Mouse (Mus musculus) forelimb bud, embryonic 11.5 days (tissue): ENCODE results near the gene Gm5965.
"Not testable (repeated sequence)": the region's sequence is repeated elsewhere in the genome, so short reads cannot be mapped to it uniquely, and the experiment has no call there.

Source experiments
- DNase-seq: peaks from one replicate; pipeline ENCODE4 v3.0.0-alpha.2; 2012; ENCODE audit warnings: low read depth, low spot score

The Gm5965 gene

GRCm38 (mm10) chr16:88777596-88777995, at the start of gene Gm5965:
Gene Gm5965 (plus strand): TSS chr16:88777896.
- no peak for DNase-seq

- no peak for DNase-seq
These were observed 48.9 kb upstream of the Gm5965 start, which contains the start of gene Krtap13-1 for GRCm38 (mm10) chr16:88728812-88729275. Gene Krtap13-1 (plus strand): TSS chr16:88728862.

DNA sequence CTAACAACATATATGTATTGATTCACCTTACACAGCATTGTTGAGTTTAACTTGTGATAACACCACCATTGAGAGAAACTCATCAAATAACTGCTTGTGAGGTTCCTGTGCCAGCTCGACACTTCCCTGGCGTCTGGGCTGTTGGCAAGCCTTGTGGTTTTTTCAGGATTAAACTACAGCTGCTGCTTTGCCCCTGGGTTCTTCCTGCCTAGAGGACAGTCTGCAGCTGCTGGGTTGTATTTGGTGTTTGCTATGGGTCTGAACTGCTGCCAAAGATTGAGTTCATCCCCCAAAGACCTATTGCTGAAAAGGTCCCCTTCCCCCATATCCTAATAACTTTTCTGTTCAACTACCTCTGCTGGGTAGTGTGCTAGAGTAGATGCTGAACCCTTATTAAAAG, 42.3 kb upstream of the Gm5965 start:
- DNase-seq, result no peak

- DNase-seq, result no peak
These were observed 32.9 kb upstream of the Gm5965 start for GRCm38 (mm10) chr16:88744750-88745340.

DNA sequence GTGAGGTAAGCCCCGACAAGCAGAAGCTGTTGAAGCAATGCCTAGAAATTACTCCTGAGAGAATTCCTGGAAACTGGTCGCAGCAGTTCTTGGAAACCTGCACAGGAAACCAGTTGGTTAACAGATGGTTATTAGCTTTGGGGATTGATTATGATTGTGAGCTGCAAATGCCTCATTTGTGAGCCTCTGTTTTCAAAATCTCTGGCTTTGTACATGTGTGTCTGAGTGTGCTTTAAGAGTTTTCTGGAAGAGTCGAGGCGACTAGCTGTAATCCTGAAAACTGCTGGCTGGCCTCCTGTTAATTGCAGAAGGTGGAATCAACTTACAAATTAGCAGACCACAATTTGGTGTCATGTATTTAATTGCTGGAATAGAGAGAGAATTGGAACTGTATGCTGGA, 29.8 kb upstream of the Gm5965 start:
- no peak for DNase-seq

GRCm38 (mm10) chr16:88751535-88751934, 26.2 kb upstream of the Gm5965 start, which contains the start of gene Krtap13:
Gene Krtap13 (minus strand): TSS chr16:88751635.
- DNase-seq, result not testable (repeated sequence)

GRCm38 (mm10) chr16:88758547-88758946, 19.1 kb upstream of the Gm5965 start, which contains the start of gene 2310034C09Rik:
Gene 2310034C09Rik (plus strand): TSS chr16:88758847.
- DNase-seq, result not testable (repeated sequence)

DNA sequence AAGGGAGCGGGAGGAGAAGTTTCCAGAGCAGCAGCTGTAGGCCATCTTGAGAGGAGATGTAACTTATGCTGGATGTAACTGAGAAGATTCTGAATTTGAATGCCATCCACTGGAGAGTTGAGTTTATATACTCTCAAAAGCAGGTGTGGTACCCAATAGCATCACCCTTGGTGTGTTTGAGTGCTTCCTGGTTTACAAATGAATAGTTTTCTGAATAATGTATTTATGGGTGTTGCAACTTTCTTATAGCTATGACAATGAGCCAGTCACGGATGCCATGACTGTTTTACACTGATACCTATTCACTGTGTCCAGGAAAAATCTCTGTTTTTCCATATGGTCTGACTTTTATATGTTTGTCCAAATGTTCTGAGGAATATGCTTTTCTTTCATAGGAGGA, 3.6 kb upstream of the Gm5965 start, which contains the start of gene 2310057N15Rik:
Gene 2310057N15Rik (minus strand): TSS at position 101 of the 400 bp plus-strand sequence.
- no peak for DNase-seq

- DNase-seq, result no peak
These were observed 9.1 kb downstream of the Gm5965 start for GRCm38 (mm10) chr16:88786786-88787185.

- DNase-seq, result no peak
These were observed 34.1 kb downstream of the Gm5965 start, which contains the start of gene Gm20741 for GRCm38 (mm10) chr16:88811827-88812226. Gene Gm20741 (minus strand): TSS chr16:88812220.

- DNase-seq, result no peak
These were observed 42.4 kb downstream of the Gm5965 start, which contains the start of gene Krtap15 for GRCm38 (mm10) chr16:88820066-88820465. Gene Krtap15 (plus strand): TSS chr16:88820215.

DNA sequence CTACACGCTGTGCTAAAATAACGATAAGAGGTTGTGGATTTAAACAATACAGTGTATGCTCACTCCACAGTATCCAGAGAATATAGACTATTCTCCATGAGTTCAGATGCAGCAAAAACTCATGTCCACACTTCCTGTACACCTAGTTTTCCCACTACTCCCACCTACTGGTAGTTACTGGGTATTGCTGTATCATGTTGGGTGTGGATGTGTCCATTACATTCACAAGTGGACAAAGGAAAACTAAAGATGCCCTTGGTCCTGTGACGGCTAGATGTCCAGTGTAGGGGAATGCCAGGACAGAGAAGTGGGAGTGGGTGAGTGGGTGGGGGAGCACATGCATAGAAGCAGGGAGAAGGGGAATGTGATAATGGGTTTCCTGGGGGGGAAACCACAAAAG, 46.0 kb downstream of the Gm5965 start:
- DNase-seq, result peak; percentile 45

DNA sequence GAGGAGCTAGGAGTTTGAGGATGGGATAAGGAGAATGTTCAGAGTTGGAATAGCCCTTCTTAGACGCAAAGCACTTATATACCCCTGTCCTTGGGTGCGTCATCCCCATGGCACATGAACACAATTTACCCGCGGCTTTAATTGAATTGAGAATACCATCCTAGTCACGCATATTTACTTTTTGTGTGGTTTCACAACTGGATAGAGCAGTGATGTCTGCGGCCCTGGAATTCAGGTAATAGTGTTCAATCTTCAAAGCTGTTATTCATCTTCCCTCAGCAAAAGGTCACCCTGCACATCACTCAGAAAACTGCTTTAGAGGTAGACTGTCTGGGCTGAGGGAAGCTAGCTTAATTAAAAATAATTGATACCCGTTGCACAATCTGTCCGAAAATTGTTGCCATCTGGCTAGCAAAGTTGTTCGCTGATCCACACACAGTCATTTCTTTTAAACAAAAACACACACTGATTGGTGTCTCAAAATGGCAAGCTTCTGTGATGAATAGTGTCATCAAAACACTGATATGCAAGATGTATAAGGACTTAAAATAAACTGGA, 48.5 kb downstream of the Gm5965 start, which contains the start of gene Krtap14:
Gene Krtap14 (minus strand): TSS at position 51 of the 558 bp plus-strand sequence.
- peak; percentile 23 for DNase-seq

- DNase-seq, result peak; percentile 31
These were observed 49.3 kb downstream of the Gm5965 start for GRCm38 (mm10) chr16:88826978-88827377.
